Mouse (Mus musculus): Measurements from ENCODE around the gene Fry. TPM values are rescaled to one million over a fixed set of nuclear protein-coding genes. Genes with fewer than 3 reads are reported as not detected.

The Fry gene
- total RNA-seq, 2 experiments from 2014 or later, result 52.2 to 74.5 TPM

- no peak for ATAC-seq (ENCODE audit: poor library complexity, severe bottlenecking)
Observed at GRCm38 (mm10) chr5:150313229-150313628, 194.8 kb downstream of the Fry start.

- no peak for ATAC-seq (ENCODE audit: poor library complexity, severe bottlenecking)
Observed at GRCm38 (mm10) chr5:150314582-150314981, 196.1 kb downstream of the Fry start.

GRCm38 (mm10) chr5:150325411-150325810 lies 207.0 kb downstream of the Fry start:
- ATAC-seq (ENCODE audit: poor library complexity, severe bottlenecking), result no peak

GRCm38 (mm10) chr5:150328686-150329085 lies 210.2 kb downstream of the Fry start:
- no peak for ATAC-seq (ENCODE audit: poor library complexity, severe bottlenecking)

- ATAC-seq (ENCODE audit: poor library complexity, severe bottlenecking), result no peak
Observed at GRCm38 (mm10) chr5:150331821-150332220, 213.4 kb downstream of the Fry start.

GRCm38 (mm10) chr5:150332810-150333209 lies 214.4 kb downstream of the Fry start:
- no peak for ATAC-seq (ENCODE audit: poor library complexity, severe bottlenecking)

- no peak for ATAC-seq (ENCODE audit: poor library complexity, severe bottlenecking)
Observed at GRCm38 (mm10) chr5:150333328-150333731, 214.9 kb downstream of the Fry start.

GRCm38 (mm10) chr5:150336451-150336850 lies 218.0 kb downstream of the Fry start:
- ATAC-seq (ENCODE audit: poor library complexity, severe bottlenecking), result no peak

GRCm38 (mm10) chr5:150337696-150338095 lies 219.3 kb downstream of the Fry start:
- no peak for ATAC-seq (ENCODE audit: poor library complexity, severe bottlenecking)

GRCm38 (mm10) chr5:150340944-150341343 lies 222.5 kb downstream of the Fry start:
- ATAC-seq (ENCODE audit: poor library complexity, severe bottlenecking), result no peak

- ATAC-seq (ENCODE audit: poor library complexity, severe bottlenecking), result no peak
Observed at GRCm38 (mm10) chr5:150342139-150342538, 223.7 kb downstream of the Fry start.

- ATAC-seq (ENCODE audit: poor library complexity, severe bottlenecking), result no peak
Observed at GRCm38 (mm10) chr5:150345946-150346345, 227.5 kb downstream of the Fry start.

GRCm38 (mm10) chr5:150346378-150346777 lies 227.9 kb downstream of the Fry start:
- ATAC-seq (ENCODE audit: poor library complexity, severe bottlenecking), result no peak

GRCm38 (mm10) chr5:150347845-150348244 lies 229.4 kb downstream of the Fry start:
- ATAC-seq (ENCODE audit: poor library complexity, severe bottlenecking), result no peak

- no peak for ATAC-seq (ENCODE audit: poor library complexity, severe bottlenecking)
Observed at GRCm38 (mm10) chr5:150348302-150348701, 229.9 kb downstream of the Fry start.

GRCm38 (mm10) chr5:150351191-150351590 lies 232.7 kb downstream of the Fry start:
- no peak for ATAC-seq (ENCODE audit: poor library complexity, severe bottlenecking)

- ATAC-seq (ENCODE audit: poor library complexity, severe bottlenecking), result no peak
Observed at GRCm38 (mm10) chr5:150358671-150359070, 240.2 kb downstream of the Fry start.

GRCm38 (mm10) chr5:150362241-150362640 lies 243.8 kb downstream of the Fry start:
- no peak for ATAC-seq (ENCODE audit: poor library complexity, severe bottlenecking)

GRCm38 (mm10) chr5:150364621-150365020 lies 246.2 kb downstream of the Fry start:
- ATAC-seq (ENCODE audit: poor library complexity, severe bottlenecking), result no peak

- no peak for ATAC-seq (ENCODE audit: poor library complexity, severe bottlenecking)
Observed at GRCm38 (mm10) chr5:150367027-150367426, 248.6 kb downstream of the Fry start.

GRCm38 (mm10) chr5:150370291-150370690 lies 251.8 kb downstream of the Fry start:
- ATAC-seq (ENCODE audit: poor library complexity, severe bottlenecking), result no peak

- ATAC-seq (ENCODE audit: poor library complexity, severe bottlenecking), result no peak
Observed at GRCm38 (mm10) chr5:150370895-150371294, 252.4 kb downstream of the Fry start.

GRCm38 (mm10) chr5:150372956-150373355 lies 254.5 kb downstream of the Fry start:
- no peak for ATAC-seq (ENCODE audit: poor library complexity, severe bottlenecking)

All from megakaryocyte, adult 5-6 weeks (primary cell).